Mouse (Mus musculus) midbrain, embryonic 11.5 days (tissue): ENCODE results near the gene Cep95. TPM values are rescaled to one million over a fixed set of nuclear protein-coding genes. Genes with fewer than 3 reads are reported as not detected.

ENCODE experiments used
- ATAC-seq: fragments of 200-750 bp; cut with Nextera tagmentation; 2 replicates; pipeline ENCODE4 v1.8.0; 2017; ENCODE audit warnings: moderate TSS enrichment, moderate library complexity; ENCODE audit not compliant: low FRiP score
- DNase-seq: peaks from one replicate; pipeline ENCODE4 v3.0.0; 2015; ENCODE audit warnings: low spot score; ENCODE audit errors: missing footprints
- H3K27ac ChIP-seq: fragments of 300-500 bp; sonication (generic); 2 replicates; pipeline ENCODE4 v1.5.1; 2014; ENCODE audit warnings: low read depth, low read length
- H3K27me3 ChIP-seq: fragments of 300-500 bp; sonication (generic); 2 replicates; pipeline ENCODE4 v1.6.1; 2014; ENCODE audit warnings: mild to moderate bottlenecking, low read length, moderate library complexity, mixed read lengths; ENCODE audit not compliant: control insufficient read depth, insufficient read depth
- H3K36me3 ChIP-seq: fragments of 300-500 bp; sonication (generic); 2 replicates; pipeline ENCODE4 v1.6.1; 2014; ENCODE audit warnings: mild to moderate bottlenecking, low read length, moderate library complexity, mixed read lengths; ENCODE audit not compliant: control insufficient read depth, insufficient read depth
- H3K4me1 ChIP-seq: fragments of 300-500 bp; sonication (generic); 2 replicates; pipeline ENCODE4 v1.6.1; 2014; ENCODE audit warnings: low read length; ENCODE audit not compliant: control insufficient read depth, insufficient read depth
- H3K4me2 ChIP-seq: fragments of 300-500 bp; sonication (generic); 2 replicates; pipeline ENCODE4 v1.6.1; 2014; ENCODE audit warnings: mild to moderate bottlenecking, moderate library complexity
- H3K4me3 ChIP-seq: fragments of 300-500 bp; sonication (generic); 2 replicates; pipeline ENCODE4 v1.5.1; 2014; ENCODE audit warnings: low read depth, low read length
- H3K9ac ChIP-seq: fragments of 300-500 bp; sonication (generic); 2 replicates; pipeline ENCODE4 v1.6.1; 2014; ENCODE audit warnings: low read length
- H3K9me3 ChIP-seq: fragments of 300-500 bp; sonication (generic); 2 replicates; pipeline ENCODE4 v1.6.1; 2016; ENCODE audit warnings: low read length; ENCODE audit not compliant: control insufficient read depth
- WGBS: fragments of 180-500 bp; shearing (Covaris S2); extraction: QIAGEN DNeasy Blood & Tissue Kit; methylation state at CpG from one replicate; pipeline ENCODE4 v1.1.7; 2014; 5-methylcytosine and 5-hydroxymethylcytosine counted together
- polyA plus RNA-seq: library from polyadenylated mRNA; unstranded; fragments of >200 nt; fragmentation: Nextera tagmentation; extraction: Ambion mirVana; gene quantifications from 2 replicates; pipeline ENCODE4 v1.2.1, GENCODE M21; 2014

Cep95 gene
- polyA plus RNA-seq, 1 experiment from 2014 or later = 22.1 TPM

- WGBS = 95% methylated on average over 4 of the region's 4 CpGs
- ATAC-seq = no peak
- no peaks in the 10 kb centered on the region for H3K4me1 ChIP-seq
- no peak overlapping the region for H3K4me2 ChIP-seq
- H3K27ac ChIP-seq = no peak overlapping the region
- DNase-seq = no peak
- H3K36me3 ChIP-seq = peaks cover 27% of the 10 kb centered on the region
- H3K27me3 ChIP-seq = no peaks in the 10 kb centered on the region
- H3K4me3 ChIP-seq = no peak overlapping the region
- H3K9ac ChIP-seq = no peak overlapping the region
- no peaks in the 10 kb centered on the region; the same call in 1 of the 2 replicates for H3K9me3 ChIP-seq
Measured at GRCm38 (mm10) chr11:106767516-106767915, 21.5 kb upstream of the Cep95 start.

GRCm38 (mm10) chr11:106770195-106770974 lies 18.7 kb upstream of the Cep95 start:
- no peaks in the 10 kb centered on the region for H3K4me1 ChIP-seq
- DNase-seq (no peak), ATAC-seq (no peak)
- no peak overlapping the region for H3K4me2 ChIP-seq
- H3K27ac ChIP-seq = no peak overlapping the region
- H3K9me3 ChIP-seq = no peaks in the 10 kb centered on the region; the same call in 1 of the 2 replicates
- WGBS = 93% methylated on average over 9 of the region's 9 CpGs
- no peak overlapping the region for H3K4me3 ChIP-seq
- no peak overlapping the region for H3K9ac ChIP-seq
- H3K36me3 ChIP-seq = peaks cover 33% of the 10 kb centered on the region
- no peaks in the 10 kb centered on the region for H3K27me3 ChIP-seq

DNA sequence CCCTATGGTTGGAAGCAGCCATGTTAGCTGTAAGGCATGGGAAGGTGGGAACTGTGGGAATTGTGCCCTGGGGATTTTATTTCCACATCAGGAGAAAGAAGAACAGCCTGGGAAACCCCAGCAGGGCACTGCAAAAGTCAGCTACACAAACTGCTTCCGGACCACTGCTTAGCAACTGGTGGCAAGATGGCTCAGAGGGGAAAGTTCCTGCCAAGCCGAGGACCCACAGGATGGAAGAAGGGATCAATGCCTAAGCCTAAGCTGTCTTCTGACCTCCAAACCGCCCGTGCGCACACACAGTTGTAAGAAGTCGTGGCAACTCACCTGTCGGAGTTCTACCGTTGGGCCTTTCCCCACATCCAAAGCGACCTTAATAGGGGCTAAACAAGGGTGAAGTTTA lies 16.0 kb upstream of the Cep95 start:
- Histone ChIP-seq H3K4me1 (no peaks in the 10 kb centered on the region; the same call in 1 of the 2 replicates), H3K4me2 (no peak overlapping the region), H3K27ac (no peak overlapping the region), H3K27me3 (no peaks in the 10 kb centered on the region), H3K36me3 (peaks cover 22% of the 10 kb centered on the region), H3K9ac (no peak overlapping the region), H3K4me3 (no peak overlapping the region), H3K9me3 (no peaks in the 10 kb centered on the region)
- ATAC-seq (no peak), DNase-seq (no peak)
- WGBS = 92% methylated on average over 9 of the region's 9 CpGs

GRCm38 (mm10) chr11:106776960-106777359 lies 12.1 kb upstream of the Cep95 start:
- 95% methylated on average over 4 of the region's 4 CpGs for WGBS
- no peak for DNase-seq
- Histone ChIP-seq H3K27me3 (no peaks in the 10 kb centered on the region), H3K36me3 (peaks cover 13% of the 10 kb centered on the region), H3K27ac (no peak overlapping the region), H3K4me3 (no peak overlapping the region), H3K4me1 (peaks cover 6% of the 10 kb centered on the region; the same call in 1 of the 2 replicates), H3K4me2 (no peak overlapping the region), H3K9ac (no peak overlapping the region), H3K9me3 (no peaks in the 10 kb centered on the region)
- ATAC-seq = no peak

DNA sequence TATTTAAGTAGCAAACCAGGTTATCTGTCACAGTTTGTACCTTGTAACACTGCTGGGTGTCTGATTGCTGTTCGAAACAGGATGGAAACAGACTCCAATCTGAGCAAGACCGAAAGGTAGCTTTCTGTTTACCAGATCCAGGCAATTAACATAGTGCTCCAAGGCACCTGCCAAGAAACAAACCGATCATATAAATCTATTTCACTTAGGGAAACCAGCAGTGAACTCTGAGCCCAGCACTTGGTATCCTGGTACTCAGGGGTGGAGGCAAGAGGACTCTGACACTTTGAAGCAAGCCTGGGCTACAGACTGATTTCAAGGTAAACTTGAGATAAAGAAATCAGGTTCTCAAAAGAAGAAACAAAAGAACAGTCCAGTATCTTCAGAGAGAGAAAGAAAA lies 11.7 kb upstream of the Cep95 start:
- no peak for DNase-seq
- Histone ChIP-seq H3K27me3 (no peaks in the 10 kb centered on the region), H3K4me1 (peaks cover 6% of the 10 kb centered on the region; the same call in 1 of the 2 replicates), H3K36me3 (peaks cover 13% of the 10 kb centered on the region), H3K4me3 (no peak overlapping the region), H3K9me3 (no peaks in the 10 kb centered on the region), H3K9ac (no peak overlapping the region), H3K27ac (no peak overlapping the region), H3K4me2 (no peak overlapping the region)
- WGBS = 94% methylated on average over 3 of the region's 3 CpGs
- no peak for ATAC-seq

GRCm38 (mm10) chr11:106778132-106778531 lies 10.9 kb upstream of the Cep95 start:
- Histone ChIP-seq H3K9me3 (no peaks in the 10 kb centered on the region), H3K36me3 (peaks cover 16% of the 10 kb centered on the region), H3K4me3 (no peak overlapping the region), H3K27ac (no peak overlapping the region), H3K9ac (no peak overlapping the region), H3K27me3 (no peaks in the 10 kb centered on the region), H3K4me1 (peaks cover 6% of the 10 kb centered on the region; the same call in 1 of the 2 replicates), H3K4me2 (no peak overlapping the region)
- WGBS = 93% methylated on average over 7 of the region's 7 CpGs
- no peak for ATAC-seq
- no peak for DNase-seq

GRCm38 (mm10) chr11:106778589-106779387 lies 10.3 kb upstream of the Cep95 start:
- H3K27me3 ChIP-seq = no peaks in the 10 kb centered on the region
- H3K4me2 ChIP-seq = peak overlapping the region; percentile 85
- 4% methylated on average over 39 of the region's 39 CpGs for WGBS
- peak overlapping the region; percentile 87 for H3K9ac ChIP-seq
- H3K36me3 ChIP-seq = peaks cover 21% of the 10 kb centered on the region
- H3K4me3 ChIP-seq = peak overlapping the region; percentile 78
- ATAC-seq (peak; percentile 84), DNase-seq (peak; percentile 97)
- H3K9me3 ChIP-seq = no peaks in the 10 kb centered on the region
- peak overlapping the region; percentile 82 for H3K27ac ChIP-seq
- peaks cover 6% of the 10 kb centered on the region; the same call in 1 of the 2 replicates for H3K4me1 ChIP-seq

GRCm38 (mm10) chr11:106779388-106780088 lies 9.5 kb upstream of the Cep95 start, which contains the start of gene Polg2:
Gene Polg2, minus strand, starts transcription at chr11:106779537.
- Histone ChIP-seq H3K36me3 (peaks cover 22% of the 10 kb centered on the region), H3K4me1 (peaks cover 6% of the 10 kb centered on the region; the same call in 1 of the 2 replicates), H3K4me2 (peak within 1 kb of the TSS; percentile 85), H3K27ac (peak within 1 kb of the TSS; percentile 82), H3K9me3 (no peaks in the 10 kb centered on the region), H3K4me3 (peak within 1 kb of the TSS; percentile 78), H3K27me3 (no peaks in the 10 kb centered on the region), H3K9ac (peak within 1 kb of the TSS; percentile 87)
- peak; percentile 99 for ATAC-seq
- WGBS = 2% methylated on average over 30 of the region's 30 CpGs
- DNase-seq = peak; percentile 99
